In genomic region chr5:73539848-73540510, GRCm38 (mm10) we compare ENCODE assay signal across 9 mouse cellular contexts. TPM values are rescaled to one million over a fixed set of nuclear protein-coding genes. Genes with fewer than 3 reads are reported as not detected.
A peak's percentile ranks its signal among the peaks of the same experiment; 100 is the strongest.
DNase-seq lines count a peak whose midpoint lies in the region; ATAC-seq and TF ChIP-seq lines count a peak whose summit lies in the region.
"Had no signal": no experiment of that assay in that cellular context is flagged by ENCODE, and none has a peak within 500 bp of the region (broad histone marks: within the 10 kb centered on the region; RNA-seq: fewer than 3 reads in every experiment).

No protein-coding gene starts in this region.

- no peak overlapping the region for H3K9ac ChIP-seq in liver, embryonic 12.5 days
- H3K9ac ChIP-seq in hindbrain, postnatal 0 days (replicated peaks; ENCODE audit: low read length): no peak overlapping the region
- no peak overlapping the region for H3K9ac ChIP-seq in midbrain, embryonic 11.5 days (ENCODE audit: low read length)
- H3K9ac ChIP-seq: limb, embryonic 15.5 days had no signal

- no peak overlapping the region for H3K4me3 ChIP-seq in liver, embryonic 12.5 days
- no peak overlapping the region for H3K4me3 ChIP-seq in forebrain, embryonic 10.5 days
- no peak overlapping the region for H3K4me3 ChIP-seq in hindbrain, postnatal 0 days (ENCODE audit: low read length)
- H3K4me3 ChIP-seq in midbrain, embryonic 11.5 days (ENCODE audit: low read depth, low read length): no peak overlapping the region
- H3K4me3 ChIP-seq: limb, embryonic 15.5 days had no signal

- H3K4me2 ChIP-seq in liver, embryonic 12.5 days: no peak overlapping the region
- no peak overlapping the region for H3K4me2 ChIP-seq in hindbrain, postnatal 0 days (ENCODE audit: low read depth, low read length)
- no peak overlapping the region for H3K4me2 ChIP-seq in midbrain, embryonic 11.5 days
- H3K4me2 ChIP-seq: limb, embryonic 15.5 days had no signal

- TF ChIP-seq CTCF in hindbrain, postnatal 0 days (IDR thresholded peaks at IDR 0.05; ENCODE audit: low read depth): peak; percentile 91

- no peaks in the 10 kb centered on the region for H3K9me3 ChIP-seq in liver, embryonic 12.5 days (replicated peaks)
- H3K9me3 ChIP-seq in forebrain, embryonic 10.5 days: no peaks in the 10 kb centered on the region
- no peaks in the 10 kb centered on the region for H3K9me3 ChIP-seq in hindbrain, postnatal 0 days (ENCODE audit: low read length)
- H3K9me3 ChIP-seq in midbrain, embryonic 11.5 days (ENCODE audit: control insufficient read depth, low read length): no peaks in the 10 kb centered on the region
- H3K9me3 ChIP-seq: limb, embryonic 15.5 days had no signal

- H3K27me3 ChIP-seq in liver, embryonic 12.5 days (replicated peaks): no peaks in the 10 kb centered on the region
- H3K27me3 ChIP-seq in forebrain, embryonic 10.5 days (ENCODE audit: poor library complexity, severe bottlenecking): no peaks in the 10 kb centered on the region
- no peaks in the 10 kb centered on the region for H3K27me3 ChIP-seq in hindbrain, postnatal 0 days (ENCODE audit: insufficient read depth, low read length)
- H3K27me3 ChIP-seq in midbrain, embryonic 11.5 days (ENCODE audit: control insufficient read depth, insufficient read depth, low read length): no peaks in the 10 kb centered on the region
- H3K27me3 ChIP-seq: limb, embryonic 15.5 days had no signal

- no peaks in the 10 kb centered on the region for H3K4me1 ChIP-seq in liver, embryonic 12.5 days
- H3K4me1 ChIP-seq in forebrain, embryonic 10.5 days: no peaks in the 10 kb centered on the region
- no peaks in the 10 kb centered on the region for H3K4me1 ChIP-seq in hindbrain, postnatal 0 days (ENCODE audit: insufficient read depth, low read length)
- H3K4me1 ChIP-seq in midbrain, embryonic 11.5 days (ENCODE audit: control insufficient read depth, insufficient read depth, low read length): no peaks in the 10 kb centered on the region; the same call in 1 of the 2 replicates

- DNase-seq in liver: peak; percentile 33
- DNase-seq in brain, adult 2 months (ENCODE audit: low read depth, low spot score): peak; percentile 82
- DNase-seq in forebrain, embryonic 10.5 days (ENCODE audit: extremely low spot score, low spot score): peak; percentile 31
- DNase-seq in hindbrain, postnatal 0 days (ENCODE audit: low spot score): peak; percentile 83
- peak; percentile 40 to 47 for DNase-seq in layer of hippocampus, postnatal 36 days
- peak; percentile 90 for DNase-seq in midbrain, embryonic 11.5 days (ENCODE audit: low spot score, missing footprints)
- peak; percentile 42 for DNase-seq in telencephalon, adult 2 months (ENCODE audit: low read depth, low spot score)

- H3K36me3 ChIP-seq in liver, embryonic 12.5 days: peaks cover 11% of the 10 kb centered on the region
- peaks cover 78% of the 10 kb centered on the region for H3K36me3 ChIP-seq in forebrain, embryonic 10.5 days (replicated peaks)
- H3K36me3 ChIP-seq in hindbrain, postnatal 0 days (ENCODE audit: insufficient read depth, low read length): peaks cover 14% of the 10 kb centered on the region; the same call in 1 of the 2 replicates
- no peaks in the 10 kb centered on the region; the same call in 1 of the 2 replicates for H3K36me3 ChIP-seq in midbrain, embryonic 11.5 days (ENCODE audit: control insufficient read depth, insufficient read depth, low read length)

- ATAC-seq in liver, embryonic 12.5 days: no peak
- peak; percentile 83 for ATAC-seq in hindbrain, postnatal 0 days
- peak; percentile 69; the same call in 1 of the 2 replicates for ATAC-seq in midbrain, embryonic 11.5 days (ENCODE audit: low FRiP score)

- H3K27ac ChIP-seq in liver, embryonic 12.5 days: no peak overlapping the region
- no peak overlapping the region for H3K27ac ChIP-seq in forebrain, embryonic 10.5 days
- H3K27ac ChIP-seq in hindbrain, postnatal 0 days: no peak overlapping the region
- H3K27ac ChIP-seq in midbrain, embryonic 11.5 days (ENCODE audit: low read depth, low read length): no peak overlapping the region
- H3K27ac ChIP-seq: limb, embryonic 15.5 days had no signal

- 55% methylated on average over 6 of the region's 6 CpGs for WGBS in liver, embryonic 12.5 days (ENCODE audit: insufficient replicate concordance)
- 66% methylated on average over 6 of the region's 6 CpGs for WGBS in forebrain, embryonic 10.5 days
- whole genome bisulfite sequencing in hindbrain, postnatal 0 days: 53% methylated on average over 6 of the region's 6 CpGs
- WGBS in midbrain, embryonic 11.5 days: 59% methylated on average over 6 of the region's 6 CpGs

RNA-seq across cellular contexts. Expression of gene Dcun1d4, which starts 59.2 kb away (rescaled TPM):
- polyA plus RNA-seq in liver, embryonic 12.5 days (2016; fragmentation: Nextera tagmentation; extraction: Ambion mirVana): 5.5 and 6.4 TPM in 2 replicates
- polyA plus RNA-seq in forebrain, embryonic 10.5 days (2016; fragmentation: Nextera tagmentation; extraction: Ambion mirVana): 49.6 and 50.8 TPM in 2 replicates
- total RNA-seq in hindbrain, postnatal 0 days (2014; rRNA removed): 25.1 and 27.2 TPM in 2 replicates
- 38.5 and 40.8 TPM in 2 replicates for polyA plus RNA-seq in hindbrain, postnatal 0 days (2015; fragmentation: Nextera tagmentation; extraction: Ambion mirVana)
- total RNA-seq in layer of hippocampus, postnatal 36 days (2021): 100 to 1,000 TPM; 123 to 131 TPM
- polyA plus RNA-seq in midbrain, embryonic 11.5 days (2014; fragmentation: Nextera tagmentation; extraction: Ambion mirVana): 69.6 and 83.0 TPM in 2 replicates

Comparison
In these comparisons a context has a peak if more than half of its experiments do, and no peak if none do; other contexts are left out.
1. DNase-seq: peak in every context shown above with its lines; median percentile 90 in midbrain, embryonic 11.5 days; 83 in hindbrain, postnatal 0 days; 82 in brain, adult 2 months; 44 in layer of hippocampus, postnatal 36 days; 42 in telencephalon, adult 2 months; 33 in liver; 31 in forebrain, embryonic 10.5 days.